Mouse (Mus musculus) olfactory bulb, adult 2 months (tissue): ENCODE measurements around the gene Qtrt2. TPM values are rescaled to one million over a fixed set of nuclear protein-coding genes. Genes with fewer than 3 reads are reported as not detected.

Experiments
- H3K27ac ChIP-seq: fragments of 200-500 bp; 2 replicates; pipeline ENCODE4 v1.5.1; 2012; ENCODE audit warnings: low read depth, low read length; ENCODE audit not compliant: insufficient read depth
- H3K4me1 ChIP-seq: fragments of 200-500 bp; 2 replicates; pipeline ENCODE4 v1.6.1; 2012; ENCODE audit warnings: low read length; ENCODE audit not compliant: control insufficient read depth, insufficient read depth
- H3K4me3 ChIP-seq: fragments of 200-500 bp; 2 replicates; pipeline ENCODE4 v1.5.1; 2012; ENCODE audit warnings: mild to moderate bottlenecking, low read depth, low read length, moderate library complexity; ENCODE audit not compliant: insufficient read depth
- CTCF ChIP-seq: fragments of 200-500 bp; IDR thresholded peaks from 2 replicates; pipeline ENCODE4 v1.5.1; 2012; ENCODE audit warnings: low read depth, mild to moderate bottlenecking, low read length, moderate library complexity; ENCODE audit not compliant: insufficient read depth
- POLR2A ChIP-seq: fragments of 200-500 bp; IDR thresholded peaks from 2 replicates; pipeline ENCODE4 v1.6.1; 2012; ENCODE audit warnings: mild to moderate bottlenecking, low read depth, low read length, moderate library complexity; ENCODE audit not compliant: insufficient read depth
- WGBS: fragments of 180-500 bp; shearing (Covaris S2); methylation state at CpG from one replicate; pipeline ENCODE4 v1.1.7; 2018; 5-methylcytosine and 5-hydroxymethylcytosine counted together
- polyA plus RNA-seq: library from polyadenylated mRNA; stranded (reverse); fragments of >200 nt; gene quantifications from 2 replicates; pipeline ENCODE4 v1.2.4, GENCODE M21; 2012; ENCODE audit warnings: low replicate concordance; ENCODE audit not compliant: missing spikeins, insufficient read depth, insufficient read length

Qtrt2 gene
- polyA plus RNA-seq, 1 experiment = not detected

DNA sequence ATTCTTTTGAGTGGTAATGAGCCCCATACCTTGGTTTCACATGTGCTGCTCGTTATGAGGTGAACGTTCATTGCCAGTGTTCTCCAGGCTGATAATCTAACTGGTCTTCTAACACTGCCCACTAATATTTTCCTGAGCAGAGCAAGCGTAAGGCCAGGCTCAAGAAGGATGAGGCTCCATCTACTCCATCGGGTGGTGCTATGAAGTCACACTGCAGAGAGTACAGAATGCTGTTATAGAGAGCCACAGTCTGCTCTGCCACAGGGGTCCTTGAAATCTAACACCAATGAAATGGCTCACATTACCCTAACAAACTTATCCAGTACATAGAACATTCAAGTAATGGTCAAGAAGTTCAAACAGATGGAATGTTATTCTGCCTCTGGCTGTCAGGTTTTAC lies 31.4 kb upstream of the Qtrt2 start:
- H3K4me1 ChIP-seq = no peaks in the 10 kb centered on the region
- 85% methylated on average over 4 of the region's 4 CpGs for WGBS
- TF ChIP-seq POLR2A = no peak
- TF ChIP-seq CTCF = no peak

DNA sequence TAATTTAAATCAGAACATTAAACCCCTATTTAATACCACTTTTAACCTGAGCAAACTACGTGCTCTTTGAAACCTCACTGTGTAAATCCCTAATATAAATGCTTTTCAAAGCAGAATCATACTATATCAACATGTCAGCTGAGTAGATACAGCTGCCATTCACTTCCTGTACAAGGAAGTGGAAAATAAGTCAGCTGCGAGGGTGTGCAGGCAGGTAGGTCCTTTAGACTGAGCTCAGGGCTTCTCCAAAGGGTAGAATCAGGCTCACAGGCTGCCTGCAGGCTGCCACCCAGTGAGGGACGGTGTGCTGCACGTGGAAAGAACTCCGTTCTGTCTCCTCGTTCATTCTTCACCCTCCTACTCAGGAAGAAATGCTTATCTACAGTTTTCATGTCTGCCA lies 28.3 kb upstream of the Qtrt2 start:
- Histone ChIP-seq H3K4me3 (no peak overlapping the region), H3K4me1 (no peaks in the 10 kb centered on the region), H3K27ac (no peak overlapping the region)
- TF ChIP-seq POLR2A (no peak), CTCF (no peak)
- 87% methylated on average over 6 of the region's 6 CpGs for WGBS

More for the DNA sequence above, 31.4 kb upstream of the Qtrt2 start:
- Histone ChIP-seq H3K4me3 (no peak overlapping the region), H3K27ac (no peak overlapping the region)

DNA sequence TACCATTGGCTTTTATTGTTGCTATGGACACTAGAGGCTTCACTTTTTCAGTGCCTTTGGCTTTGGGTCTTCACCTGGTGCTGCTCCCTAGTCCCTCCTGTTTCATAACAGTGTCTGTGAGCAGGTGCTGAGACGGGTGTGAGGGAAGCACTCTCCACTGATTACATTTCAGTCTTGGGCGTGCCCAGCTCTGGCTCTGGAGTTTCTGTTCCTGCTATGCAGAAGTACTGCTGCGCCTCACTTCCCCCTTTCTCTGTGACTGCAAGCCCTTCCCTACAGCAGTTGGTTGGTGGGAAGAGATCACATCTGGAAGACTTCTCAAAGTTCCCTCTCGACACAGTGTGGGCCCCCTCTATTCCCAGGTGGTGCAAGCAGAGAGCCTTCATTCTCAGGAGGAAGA lies 25.0 kb upstream of the Qtrt2 start:
- H3K4me3 ChIP-seq = no peak overlapping the region
- H3K4me1 ChIP-seq = no peaks in the 10 kb centered on the region
- TF ChIP-seq CTCF (no peak), POLR2A (no peak)
- H3K27ac ChIP-seq = no peak overlapping the region
- 79% methylated on average over 4 of the region's 4 CpGs for WGBS

DNA sequence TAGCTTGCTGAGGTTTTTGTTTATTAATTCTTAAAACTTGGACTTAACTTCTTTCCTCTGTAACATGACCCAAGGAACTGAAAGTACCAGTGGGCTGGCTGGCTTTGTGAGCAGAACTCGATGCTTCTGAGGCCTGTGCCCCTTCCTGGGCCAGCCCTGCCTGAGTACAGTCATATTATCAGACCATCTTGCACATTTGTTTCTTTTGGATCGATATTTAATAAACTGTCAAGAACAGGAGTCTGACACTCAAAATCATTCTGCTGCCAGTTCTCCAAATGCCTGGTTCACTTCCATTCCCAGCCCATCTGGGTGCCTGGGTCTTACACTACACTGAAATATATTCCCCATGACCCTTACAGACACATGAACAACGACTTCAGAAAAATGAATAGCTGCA lies 19.3 kb upstream of the Qtrt2 start:
- TF ChIP-seq POLR2A = no peak
- TF ChIP-seq CTCF = no peak
- Histone ChIP-seq H3K27ac (no peak overlapping the region), H3K4me1 (no peaks in the 10 kb centered on the region), H3K4me3 (no peak overlapping the region)
- 80% methylated on average over 3 of the region's 3 CpGs for WGBS

DNA sequence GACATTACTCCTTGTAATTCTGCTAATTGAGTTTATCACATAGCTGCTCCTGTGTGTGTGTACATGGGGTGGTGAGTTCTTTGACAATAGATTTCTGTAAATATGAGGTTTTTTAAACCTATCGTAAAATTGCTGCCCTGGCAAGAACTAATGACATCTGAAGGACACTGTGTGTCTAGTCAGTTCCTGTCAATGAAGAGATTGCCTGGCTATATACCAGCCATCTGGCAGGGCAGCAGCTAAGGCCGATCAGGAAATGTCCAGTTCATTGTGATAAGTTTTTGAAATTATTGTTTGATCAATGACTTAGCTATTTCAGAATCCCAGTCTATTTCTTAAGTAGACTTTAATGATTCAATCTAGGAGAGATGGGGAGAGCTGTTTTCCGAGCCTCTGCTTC lies 18.7 kb upstream of the Qtrt2 start:
- Histone ChIP-seq H3K27ac (no peak overlapping the region), H3K4me1 (no peaks in the 10 kb centered on the region), H3K4me3 (no peak overlapping the region)
- WGBS = 90% methylated on average over 3 of the region's 3 CpGs
- TF ChIP-seq POLR2A = no peak
- no peak for TF ChIP-seq CTCF

DNA sequence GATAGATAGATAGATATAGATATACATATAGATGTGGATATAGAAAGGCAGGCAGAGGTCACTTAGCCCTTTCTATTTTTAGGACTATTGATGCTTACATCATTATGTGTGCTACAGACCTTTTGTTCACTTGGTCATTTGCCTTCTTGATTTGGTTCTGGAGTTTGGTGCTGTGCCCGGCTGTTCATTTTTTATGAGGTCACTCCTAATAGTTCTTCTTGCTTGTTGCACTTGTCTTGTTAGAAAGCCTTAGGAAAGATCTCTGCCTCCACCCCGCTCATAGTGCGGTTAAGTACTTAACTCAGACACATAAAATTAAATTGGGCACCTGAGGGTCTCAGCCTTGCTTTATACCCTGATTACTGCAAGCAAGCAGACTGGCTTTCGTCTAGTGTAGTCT lies 14.2 kb upstream of the Qtrt2 start:
- no peaks in the 10 kb centered on the region for H3K4me1 ChIP-seq
- TF ChIP-seq POLR2A = no peak
- TF ChIP-seq CTCF = no peak

DNA sequence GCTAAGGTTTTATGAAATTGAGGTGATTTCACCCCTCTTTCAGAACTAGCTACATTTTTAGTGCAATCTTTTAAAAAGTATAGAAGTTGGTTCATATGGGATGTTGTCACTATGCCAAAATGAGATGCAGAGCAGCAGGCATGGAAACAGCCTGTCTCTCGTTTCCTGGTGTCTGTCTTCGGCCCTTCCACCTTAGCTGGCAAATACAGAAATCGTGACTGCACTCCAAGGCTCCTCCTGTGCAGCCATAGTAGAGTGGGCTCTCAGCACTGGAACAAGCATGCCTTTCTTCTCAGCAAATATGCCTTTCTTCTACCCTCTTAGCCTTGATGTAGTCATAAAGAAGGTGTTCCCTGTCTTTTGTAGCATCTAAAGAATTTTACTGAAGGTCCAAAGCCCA lies 9.3 kb upstream of the Qtrt2 start:
- Histone ChIP-seq H3K4me3 (no peak overlapping the region), H3K27ac (no peak overlapping the region), H3K4me1 (no peaks in the 10 kb centered on the region)
- TF ChIP-seq CTCF = no peak
- TF ChIP-seq POLR2A = no peak
- WGBS = 78% methylated on average over 3 of the region's 3 CpGs

More for the DNA sequence above, 14.2 kb upstream of the Qtrt2 start:
- 92% methylated on average over 4 of the region's 4 CpGs for WGBS
- no peak overlapping the region for H3K4me3 ChIP-seq
- no peak overlapping the region for H3K27ac ChIP-seq

DNA sequence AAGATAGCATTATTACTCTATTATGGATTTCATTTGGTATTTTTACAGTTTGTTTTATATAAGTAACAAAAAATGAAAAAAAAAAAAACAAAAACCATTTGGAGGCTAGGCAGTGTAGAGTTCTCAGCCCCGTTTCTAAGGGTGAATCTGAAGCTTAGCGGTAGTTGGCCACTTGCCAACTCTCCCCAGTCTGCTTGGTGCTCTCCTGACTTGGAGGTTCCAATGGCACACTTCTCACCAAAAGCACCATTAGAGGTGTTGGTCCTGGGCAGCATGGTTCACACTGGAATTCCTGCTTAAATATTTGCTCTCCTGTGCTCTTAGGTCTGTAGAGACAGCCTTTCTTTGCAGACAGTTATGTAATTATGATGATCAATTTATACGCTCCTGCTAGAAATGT lies 8.8 kb upstream of the Qtrt2 start:
- Histone ChIP-seq H3K4me1 (no peaks in the 10 kb centered on the region), H3K4me3 (no peak overlapping the region), H3K27ac (no peak overlapping the region)
- 61% methylated on average over 3 of the region's 3 CpGs for WGBS
- TF ChIP-seq CTCF (no peak), POLR2A (no peak)

DNA sequence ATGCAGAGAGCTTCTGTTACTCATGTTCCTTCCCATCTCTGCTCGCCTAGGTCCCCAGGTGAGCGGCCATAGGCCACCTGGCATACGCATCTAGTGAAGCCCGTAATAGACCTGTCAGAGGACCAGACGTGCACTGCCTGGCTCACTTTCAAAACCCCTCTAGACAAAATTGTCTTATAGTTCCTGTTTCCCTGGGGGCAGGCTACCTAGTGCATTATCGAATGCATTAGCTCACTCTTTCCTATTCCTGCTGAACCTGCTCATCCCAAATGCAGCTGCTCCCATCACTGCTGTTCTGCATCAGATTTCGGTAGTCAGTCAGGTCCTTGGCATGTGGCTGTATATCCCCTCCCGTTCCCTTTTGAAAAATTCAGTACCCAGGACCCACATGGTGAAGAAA lies 8.2 kb upstream of the Qtrt2 start:
- 90% methylated on average over 8 of the region's 8 CpGs for WGBS
- no peak overlapping the region for H3K4me3 ChIP-seq
- no peaks in the 10 kb centered on the region for H3K4me1 ChIP-seq
- TF ChIP-seq POLR2A (no peak), CTCF (no peak)
- H3K27ac ChIP-seq = no peak overlapping the region

DNA sequence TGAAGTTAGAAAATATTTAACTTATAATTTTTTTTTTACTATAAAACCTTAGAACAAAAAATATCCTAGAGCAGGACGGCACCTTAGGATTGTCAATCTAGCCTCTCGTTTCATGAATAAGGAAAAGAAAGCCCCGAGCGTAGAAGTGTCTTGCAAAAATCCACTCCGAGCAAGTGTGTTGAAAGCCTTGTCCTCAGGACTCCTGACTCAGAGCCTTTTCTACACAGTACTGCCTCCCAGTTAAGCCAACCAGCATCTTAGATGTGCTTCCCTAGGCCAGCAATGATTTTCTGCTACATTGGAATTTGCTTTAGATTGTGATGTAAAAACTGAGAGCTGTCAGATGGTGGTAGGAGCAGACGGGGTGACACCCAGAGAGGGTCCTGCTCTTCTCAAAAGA lies 6.4 kb upstream of the Qtrt2 start:
- no peak overlapping the region for H3K27ac ChIP-seq
- WGBS = 90% methylated on average over 6 of the region's 6 CpGs
- TF ChIP-seq POLR2A = no peak
- TF ChIP-seq CTCF = no peak

More for the DNA sequence above, 6.4 kb upstream of the Qtrt2 start:
- H3K4me1 ChIP-seq = no peaks in the 10 kb centered on the region
- no peak overlapping the region for H3K4me3 ChIP-seq
